Mouse (Mus musculus) CD4-positive helper T cell, adult 2 months (primary cell): ENCODE results near the gene Gga1.

Source experiments
- DNase-seq: peaks from one replicate; pipeline ENCODE4 v3.0.0-alpha.2; 2012; ENCODE audit warnings: low read depth, missing footprints, low spot score

Gga1 gene

GRCm38 (mm10) chr15:78875537-78875936 is 1.5 kb upstream of the Gga1 start:
- no peak for DNase-seq

GRCm38 (mm10) chr15:78876258-78876696 is 713 bp upstream of the Gga1 start:
- peak; percentile 71 for DNase-seq

- no peak for DNase-seq
These were observed 910 bp downstream of the Gga1 start for GRCm38 (mm10) chr15:78877810-78878390.

- peak; percentile 50 for DNase-seq
These were observed 2.0 kb downstream of the Gga1 start for GRCm38 (mm10) chr15:78878792-78879516.

GRCm38 (mm10) chr15:78880432-78880831 is 3.4 kb downstream of the Gga1 start:
- no peak for DNase-seq

- DNase-seq: no peak
These were observed 4.8 kb downstream of the Gga1 start for GRCm38 (mm10) chr15:78881828-78882227.

GRCm38 (mm10) chr15:78889401-78889853 is 12.4 kb downstream of the Gga1 start:
- DNase-seq: no peak

- DNase-seq: no peak
These were observed 15.4 kb downstream of the Gga1 start for GRCm38 (mm10) chr15:78892440-78892839.

- DNase-seq: peak; percentile 56
These were observed 17.7 kb downstream of the Gga1 start for GRCm38 (mm10) chr15:78894726-78895125.

- peak; percentile 44 for DNase-seq
These were observed 18.8 kb downstream of the Gga1 start for GRCm38 (mm10) chr15:78895741-78896140.

- peak; percentile 79 for DNase-seq
These were observed 19.2 kb downstream of the Gga1 start for GRCm38 (mm10) chr15:78896149-78896548.

GRCm38 (mm10) chr15:78897488-78897887 is 20.5 kb downstream of the Gga1 start:
- no peak for DNase-seq

GRCm38 (mm10) chr15:78898507-78899001 is 21.6 kb downstream of the Gga1 start:
- DNase-seq: peak; percentile 72

- no peak for DNase-seq
These were observed 22.4 kb downstream of the Gga1 start, which contains the start of gene Gm49510 for GRCm38 (mm10) chr15:78899409-78899739. Gene Gm49510, plus strand, starts transcription at chr15:78899667.

- peak; percentile 84 for DNase-seq
These were observed 23.0 kb downstream of the Gga1 start, which contains the start of gene Sh3bp1 for GRCm38 (mm10) chr15:78899740-78900584. Gene Sh3bp1, plus strand, starts transcription at chr15:78899768.

GRCm38 (mm10) chr15:78900585-78901421 is 23.8 kb downstream of the Gga1 start:
- DNase-seq: no peak

- no peak for DNase-seq
These were observed 24.4 kb downstream of the Gga1 start for GRCm38 (mm10) chr15:78901422-78901789.

GRCm38 (mm10) chr15:78903243-78903642 is 26.3 kb downstream of the Gga1 start:
- peak; percentile 81 for DNase-seq

GRCm38 (mm10) chr15:78908399-78908798 is 31.4 kb downstream of the Gga1 start:
- no peak for DNase-seq

- no peak for DNase-seq
These were observed 32.0 kb downstream of the Gga1 start for GRCm38 (mm10) chr15:78908982-78909381.

GRCm38 (mm10) chr15:78912040-78912439 is 35.0 kb downstream of the Gga1 start:
- DNase-seq: peak; percentile 55
